Mouse (Mus musculus): ENCODE measurements at regions not wholly inside any gene's neighbourhood (a gene's known extent, or its start where the extent isn't known, plus 50 kb on each side); places are given as distances from the start of the nearest gene placed in this dataset.
A peak's percentile ranks its signal among the peaks of the same experiment; 100 is the strongest.
"Not testable (repeated sequence)": the region's sequence is repeated elsewhere in the genome, so short reads cannot be mapped to it uniquely, and the experiment has no call there.

DNA sequence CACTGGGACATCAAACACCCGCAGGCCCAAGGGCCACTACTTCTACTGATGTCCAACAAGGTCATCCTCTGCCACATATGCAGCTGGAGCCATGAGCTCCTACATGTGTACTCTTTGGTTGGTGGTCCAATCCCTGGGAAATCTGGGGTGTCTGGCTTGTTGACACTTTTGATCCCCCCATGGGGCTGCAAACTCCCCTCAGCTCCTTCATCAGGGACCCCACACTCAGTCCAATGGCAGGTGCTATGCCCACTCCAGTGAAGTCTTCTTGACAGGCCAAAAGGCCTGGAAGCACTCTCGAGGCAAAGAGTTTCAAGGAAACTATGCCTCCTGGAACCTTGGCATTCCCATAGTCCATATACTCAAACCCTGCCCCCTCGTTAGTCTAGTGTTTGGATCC, 570.8 kb upstream of the Smc2 start:
- no peak for DNase-seq (ENCODE audit: extremely low spot score in 1 of 2, low spot score in 2 of 2)
- intact Hi-C loops (cut with DNase I), result no loop called here

DNA sequence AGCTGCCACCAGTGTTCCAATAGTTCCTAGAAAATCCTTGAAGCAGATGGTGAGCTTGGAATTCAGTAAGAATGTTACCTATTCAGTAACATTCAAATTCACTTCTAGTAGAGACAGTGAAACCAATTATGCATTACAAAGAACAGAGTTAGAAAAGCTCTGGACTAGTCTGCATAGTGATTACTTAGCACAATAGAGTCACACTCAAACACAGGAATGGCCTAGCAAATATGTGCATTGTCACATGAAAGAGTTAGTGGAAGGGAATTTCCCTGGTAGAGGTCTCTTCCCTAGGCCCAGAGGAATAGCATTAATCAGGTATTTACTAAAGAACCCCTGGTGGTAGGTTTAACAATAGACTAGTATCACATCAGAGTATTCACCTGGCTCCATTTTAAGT, 570.3 kb upstream of the Smc2 start:
- DNase-seq (ENCODE audit: extremely low spot score in 1 of 2, low spot score in 2 of 2); intact Hi-C loops (cut with DNase I): not testable (repeated sequence)

DNA sequence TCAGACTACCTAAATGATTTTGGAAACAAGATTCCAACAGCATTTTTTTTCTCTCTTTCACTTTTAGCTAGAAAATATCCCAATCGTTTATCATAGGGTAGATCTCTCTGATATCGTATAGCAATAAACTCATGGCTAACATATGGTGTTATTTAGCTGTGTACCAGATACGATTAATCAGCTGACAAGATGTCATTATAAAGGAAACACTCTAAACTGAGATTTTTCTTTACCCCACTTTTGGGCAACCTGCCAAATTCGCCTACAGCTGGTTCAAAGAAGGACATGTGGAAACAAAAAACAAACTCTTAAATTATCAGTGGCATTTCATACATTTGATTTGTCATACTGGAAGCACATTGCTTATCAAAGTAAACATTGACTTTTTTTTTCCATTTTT, 553.6 kb upstream of the Smc2 start:
- DNase-seq (ENCODE audit: extremely low spot score in 1 of 2, low spot score in 2 of 2), result peak in 1 of 2 experiments; percentile 28
- intact Hi-C loops (cut with DNase I), result no loop called here

DNA sequence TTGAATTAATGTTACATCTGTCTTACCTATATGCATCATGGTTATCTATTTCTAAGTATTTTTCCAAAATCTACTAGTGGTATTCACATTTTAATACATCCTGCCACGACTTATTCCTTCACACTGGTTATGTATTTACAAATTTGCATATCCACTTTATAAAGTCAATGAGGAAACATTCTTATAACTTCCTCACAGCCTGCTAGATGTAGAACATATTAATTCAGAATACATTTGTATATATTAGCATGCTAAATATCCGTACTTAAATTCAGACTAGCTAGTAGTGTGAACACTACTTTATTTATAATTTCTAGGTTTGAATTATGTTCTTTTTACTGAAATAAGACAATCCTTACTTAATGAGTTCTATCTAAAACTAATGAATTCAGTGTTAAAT, 549.8 kb upstream of the Smc2 start:
- DNase-seq (ENCODE audit: extremely low spot score in 1 of 2, low spot score in 2 of 2), result no peak
- intact Hi-C loops (cut with DNase I), result no loop called here

DNA sequence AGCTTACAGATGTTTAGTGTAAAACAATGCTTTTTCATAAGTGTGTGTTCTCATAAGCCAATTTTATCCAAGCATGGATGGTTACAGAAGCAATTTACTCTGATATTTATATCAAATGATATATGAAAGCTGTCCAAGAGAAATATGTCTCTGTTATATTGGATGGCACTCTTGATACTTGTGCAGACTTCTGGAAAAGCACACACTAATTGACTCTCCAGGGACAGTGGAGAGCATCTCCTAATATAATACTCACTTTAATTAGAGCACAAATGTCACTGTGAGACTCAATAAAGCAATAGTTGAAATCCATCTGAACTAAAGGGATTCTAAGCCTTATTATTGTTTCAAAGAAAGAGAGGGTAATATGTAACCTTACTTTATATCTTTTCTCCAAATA, 510.8 kb upstream of the Smc2 start:
- intact Hi-C loops (cut with DNase I), result no loop called here
- no peak for DNase-seq (ENCODE audit: extremely low spot score in 1 of 2, low spot score in 2 of 2)

DNA sequence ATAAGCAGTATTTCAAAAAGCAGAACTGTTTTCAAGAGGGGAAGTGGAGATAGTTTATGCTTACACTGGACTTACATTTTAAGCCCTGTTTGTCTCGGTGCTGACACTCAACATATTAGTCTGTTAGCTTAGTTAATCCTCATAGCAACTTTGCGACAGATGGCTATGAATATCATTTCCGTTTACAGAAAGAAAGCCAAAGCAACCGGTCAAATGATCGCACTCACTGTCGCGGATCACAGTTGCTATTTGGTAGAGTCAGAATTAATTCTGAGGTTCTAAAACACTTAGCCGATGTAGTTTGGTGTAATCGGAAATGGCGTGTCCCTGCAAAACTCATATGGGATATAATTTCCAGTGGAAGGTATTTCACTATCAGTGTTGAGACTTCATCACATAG, 469.3 kb upstream of the Smc2 start:
- DNase-seq (ENCODE audit: extremely low spot score in 1 of 2, low spot score in 2 of 2), result no peak
- intact Hi-C loops (cut with DNase I), result no loop called here

DNA sequence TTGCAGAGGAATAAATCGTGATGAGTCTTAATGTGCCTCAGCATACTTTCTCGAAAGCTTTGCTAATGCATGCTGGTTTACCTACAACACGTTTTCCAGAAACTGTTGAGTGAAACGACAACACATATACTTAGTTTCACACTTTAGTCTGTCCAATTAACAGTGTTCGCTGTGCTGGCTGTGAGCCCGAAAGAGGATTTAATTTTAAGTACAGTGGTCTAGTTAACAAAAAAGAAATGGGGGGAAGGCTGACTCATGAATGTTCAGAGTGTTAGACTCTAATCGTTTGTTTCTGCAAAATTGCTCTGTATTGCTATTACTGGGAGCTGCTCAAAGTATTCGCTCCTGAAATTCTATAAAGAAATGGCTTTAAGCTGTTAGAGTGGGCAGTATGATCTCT, 460.1 kb upstream of the Smc2 start:
- DNase-seq (ENCODE audit: extremely low spot score in 1 of 2, low spot score in 2 of 2), result peak; percentile 18 to 28
- intact Hi-C loops (cut with DNase I), result no loop called here

DNA sequence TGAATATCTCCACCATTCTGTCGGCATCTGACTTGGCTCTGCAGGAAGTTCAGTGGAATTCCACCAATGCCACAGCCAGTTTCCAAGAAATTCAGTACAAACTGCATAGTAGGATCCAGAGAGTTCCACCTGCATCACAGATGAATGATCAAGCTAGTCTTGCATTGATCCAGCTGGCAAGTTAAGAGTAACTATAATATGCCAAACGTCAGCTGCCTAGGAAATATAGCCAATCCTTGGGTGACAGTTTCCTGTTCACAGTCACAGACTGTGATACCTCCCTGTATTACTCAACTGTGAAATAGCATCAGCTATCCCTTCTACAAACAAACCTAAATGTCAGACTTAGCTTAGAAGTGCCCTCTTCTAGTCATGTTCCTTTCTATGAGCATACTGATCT, 446.6 kb upstream of the Smc2 start:
- DNase-seq (ENCODE audit: extremely low spot score in 1 of 2, low spot score in 2 of 2), result no peak
- intact Hi-C loops (cut with DNase I), result no loop called here

DNA sequence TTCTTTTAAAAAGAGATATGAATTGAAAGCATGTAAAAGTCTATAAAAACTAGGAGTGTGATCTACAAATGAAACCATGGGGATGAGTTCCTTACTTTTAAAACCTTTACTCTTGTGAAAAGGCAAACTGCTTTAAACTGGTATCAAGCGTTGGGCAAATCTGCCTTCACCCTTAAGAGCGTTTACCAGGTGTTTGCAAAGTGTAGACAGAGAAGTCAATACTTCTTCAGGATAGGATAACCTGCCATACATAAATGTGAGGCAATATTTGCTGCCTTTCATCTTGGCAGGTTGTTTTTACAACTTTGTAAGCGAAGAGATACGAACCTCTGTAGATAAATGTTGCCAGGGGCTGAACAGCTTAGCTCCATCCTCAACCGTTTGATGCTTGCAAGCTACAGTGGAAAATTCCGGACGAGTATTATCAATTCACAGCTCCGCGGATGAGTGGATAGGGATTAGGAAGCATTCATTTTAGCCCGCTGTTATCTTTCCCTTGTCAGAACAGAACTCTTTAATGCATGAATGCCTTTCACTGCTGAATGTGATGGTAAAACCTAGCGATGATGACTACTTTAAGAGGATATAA, 402.2 kb upstream of the Smc2 start:
- DNase-seq (ENCODE audit: extremely low spot score in 1 of 2, low spot score in 2 of 2), result no peak
- intact Hi-C loops (cut with DNase I), result no loop called here

DNA sequence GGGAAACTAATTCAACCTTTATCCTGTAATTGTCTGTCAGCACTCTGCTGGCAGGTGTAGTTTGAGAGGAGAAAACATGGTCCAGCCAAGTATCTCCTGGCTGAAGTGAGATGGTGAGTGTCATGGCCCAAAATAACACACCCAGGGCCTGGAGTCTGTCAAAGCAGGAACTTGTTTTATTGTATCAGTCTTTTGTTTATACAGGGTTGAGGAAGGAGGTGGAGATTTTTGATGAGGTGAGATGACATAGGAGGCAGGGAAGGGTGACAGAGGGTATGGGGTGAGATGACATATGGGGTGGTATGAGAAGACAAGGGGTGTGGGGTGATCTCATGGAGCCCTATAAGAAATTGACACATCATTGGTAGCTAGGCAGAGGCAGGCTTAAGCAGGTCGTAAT, 395.6 kb upstream of the Smc2 start:
- intact Hi-C loops (cut with DNase I), result no loop called here
- DNase-seq (ENCODE audit: extremely low spot score in 1 of 2, low spot score in 2 of 2), result no peak

DNA sequence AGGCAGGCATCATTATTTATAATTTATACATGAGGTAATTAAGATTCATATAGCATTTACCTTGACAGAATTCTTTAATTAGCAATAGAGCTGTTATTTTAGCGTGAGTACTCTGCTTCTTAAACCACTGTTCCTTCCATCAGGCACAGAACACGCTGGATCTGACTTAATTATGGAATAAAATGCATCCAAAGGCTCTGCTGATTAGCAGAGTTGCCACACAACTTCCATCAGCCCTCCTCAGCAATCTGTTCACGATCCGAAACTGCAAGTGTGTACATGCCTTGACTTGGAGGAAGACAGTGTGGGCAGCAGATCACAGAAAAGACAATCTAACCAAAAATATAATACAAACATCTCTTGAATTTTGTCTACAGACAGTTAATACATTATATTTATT, 388.1 kb upstream of the Smc2 start:
- intact Hi-C loops (cut with DNase I), result no loop called here
- no peak for DNase-seq (ENCODE audit: extremely low spot score in 1 of 2, low spot score in 2 of 2)

DNA sequence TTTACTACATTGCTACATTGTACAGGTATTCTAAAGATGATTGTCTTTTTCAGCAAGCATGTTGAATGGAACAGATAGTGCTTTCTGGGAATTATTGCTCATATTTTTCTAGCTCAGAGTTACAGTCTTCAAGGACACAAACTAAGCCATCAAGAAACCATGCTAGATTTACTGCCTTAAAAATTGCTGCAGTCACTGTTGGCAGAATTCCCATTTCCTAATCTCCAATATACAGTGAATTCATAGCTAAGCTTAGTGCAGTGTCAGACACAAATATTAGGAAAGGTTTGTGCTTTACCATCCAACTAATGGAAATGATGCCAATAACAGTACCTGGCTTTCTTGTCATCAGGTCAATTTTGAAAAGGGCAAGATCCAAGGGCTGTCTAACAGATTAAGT, 383.0 kb upstream of the Smc2 start:
- intact Hi-C loops (cut with DNase I), result no loop called here
- no peak for DNase-seq (ENCODE audit: extremely low spot score in 1 of 2, low spot score in 2 of 2)

DNA sequence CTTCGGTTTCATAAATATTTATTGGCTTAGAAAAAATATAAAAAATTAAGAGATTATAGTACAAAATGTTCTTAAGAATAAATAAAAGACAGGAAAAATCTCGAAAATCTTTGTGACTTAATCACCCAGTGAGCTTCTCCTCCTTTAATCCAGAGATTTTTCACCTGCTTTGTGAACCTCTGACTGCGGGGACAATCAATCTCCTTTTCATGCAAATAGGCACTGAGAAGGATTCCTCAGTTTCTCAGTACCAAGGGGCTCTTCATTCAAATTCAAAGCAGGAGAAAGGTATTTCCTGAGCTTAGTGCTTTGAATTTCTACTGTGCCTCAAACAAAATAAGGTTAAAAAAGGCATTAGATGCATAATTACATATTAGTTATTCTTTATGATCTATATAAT, 379.0 kb upstream of the Smc2 start:
- no peak for DNase-seq (ENCODE audit: extremely low spot score in 1 of 2, low spot score in 2 of 2)
- intact Hi-C loops (cut with DNase I), result no loop called here

DNA sequence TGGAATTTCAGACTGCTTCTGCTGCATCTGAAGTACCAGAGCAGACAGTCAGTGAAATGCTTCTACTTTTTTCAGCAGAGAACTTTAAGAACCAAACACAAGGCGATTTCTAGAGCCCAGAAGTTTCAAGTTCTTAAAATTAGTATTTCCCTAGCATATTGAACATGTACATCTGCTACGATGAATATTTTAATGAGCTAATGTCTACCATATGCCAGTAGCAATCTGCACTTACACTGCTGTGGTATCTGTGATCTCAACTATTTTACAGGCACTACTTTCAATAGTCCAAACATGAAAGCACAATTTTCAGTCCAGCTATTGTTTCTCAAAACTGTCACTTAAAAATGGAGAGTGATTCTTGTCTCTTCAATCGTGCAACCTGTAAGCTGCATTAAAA, 339.9 kb upstream of the Smc2 start:
- intact Hi-C loops (cut with DNase I), result no loop called here
- DNase-seq (ENCODE audit: extremely low spot score in 1 of 2, low spot score in 2 of 2), result no peak

DNA sequence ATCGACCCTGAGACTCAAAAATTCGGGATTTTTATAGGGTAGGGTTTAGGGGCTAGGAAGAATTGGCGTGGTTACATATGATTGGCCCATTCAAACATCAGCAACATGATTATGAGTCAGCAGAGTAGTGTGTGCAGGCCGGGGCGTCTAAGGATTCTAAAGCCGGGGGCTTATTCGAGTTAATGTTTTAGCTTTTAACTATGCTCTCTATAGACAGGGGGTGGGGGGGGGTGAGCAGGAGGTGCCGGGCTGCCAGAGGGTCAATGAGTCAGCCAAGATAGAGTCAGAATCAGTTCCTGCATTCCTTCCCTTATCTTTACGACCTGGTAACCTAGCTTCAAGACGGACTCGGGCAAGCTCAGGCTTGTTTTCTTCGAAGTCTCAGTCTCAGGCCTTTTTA, 333.2 kb upstream of the Smc2 start:
- intact Hi-C loops (cut with DNase I), result no loop called here
- no peak for DNase-seq (ENCODE audit: extremely low spot score in 1 of 2, low spot score in 2 of 2)

DNA sequence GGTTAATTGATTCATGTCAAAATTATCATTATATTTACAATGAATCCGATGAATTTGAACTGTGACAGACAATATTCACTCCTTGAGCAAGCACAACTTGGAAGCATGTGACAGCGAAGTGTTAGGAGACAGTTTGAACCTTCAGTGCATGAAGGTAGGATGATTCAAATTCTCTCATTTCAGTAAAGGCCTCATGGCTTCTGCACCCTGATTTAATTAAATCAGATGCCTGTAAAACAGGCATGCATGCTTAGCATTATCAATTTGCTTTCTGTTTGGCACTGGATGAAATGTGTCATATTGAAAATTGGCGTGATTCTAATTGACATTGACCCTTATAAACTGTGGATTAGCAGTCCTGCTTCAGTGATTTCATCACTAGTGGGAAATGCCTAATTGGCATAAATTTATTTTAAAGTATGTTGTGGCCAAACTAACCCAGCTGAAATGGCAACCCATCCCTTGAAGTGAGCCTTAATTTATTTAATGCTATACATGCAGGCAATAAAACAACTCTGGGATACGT, 321.2 kb upstream of the Smc2 start:
- intact Hi-C loops (cut with DNase I), result no loop called here
- DNase-seq (ENCODE audit: extremely low spot score in 1 of 2, low spot score in 2 of 2), result no peak

DNA sequence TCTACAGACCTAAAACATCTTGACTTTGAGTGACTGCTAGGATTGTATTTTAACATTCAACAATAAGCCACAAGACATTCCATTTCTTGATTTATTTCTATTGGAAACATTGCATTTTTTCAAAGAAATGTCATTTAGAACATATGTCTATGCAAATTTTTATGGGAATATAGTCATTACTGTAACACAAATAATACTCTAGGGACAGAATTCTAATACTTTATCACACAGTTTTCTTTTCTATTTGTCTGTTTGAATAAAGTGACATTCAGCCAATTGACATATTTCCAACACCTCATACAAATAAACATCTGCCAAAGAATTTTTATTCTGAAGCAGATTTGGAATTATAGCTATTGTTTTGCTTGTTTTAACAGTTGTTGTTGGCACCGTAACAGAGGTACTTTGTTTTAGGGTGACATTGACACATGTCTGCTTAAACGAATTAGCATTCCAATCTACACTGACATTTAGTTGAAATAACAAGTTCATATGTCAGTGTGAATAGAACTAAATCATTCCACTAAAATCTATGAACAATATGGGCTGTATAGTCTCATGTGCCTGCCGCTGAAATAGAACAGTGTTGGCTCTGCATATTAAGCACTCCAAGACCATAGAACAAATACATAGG, 320.5 kb upstream of the Smc2 start:
- intact Hi-C loops (cut with DNase I), result no loop called here
- no peak for DNase-seq (ENCODE audit: extremely low spot score in 1 of 2, low spot score in 2 of 2)

DNA sequence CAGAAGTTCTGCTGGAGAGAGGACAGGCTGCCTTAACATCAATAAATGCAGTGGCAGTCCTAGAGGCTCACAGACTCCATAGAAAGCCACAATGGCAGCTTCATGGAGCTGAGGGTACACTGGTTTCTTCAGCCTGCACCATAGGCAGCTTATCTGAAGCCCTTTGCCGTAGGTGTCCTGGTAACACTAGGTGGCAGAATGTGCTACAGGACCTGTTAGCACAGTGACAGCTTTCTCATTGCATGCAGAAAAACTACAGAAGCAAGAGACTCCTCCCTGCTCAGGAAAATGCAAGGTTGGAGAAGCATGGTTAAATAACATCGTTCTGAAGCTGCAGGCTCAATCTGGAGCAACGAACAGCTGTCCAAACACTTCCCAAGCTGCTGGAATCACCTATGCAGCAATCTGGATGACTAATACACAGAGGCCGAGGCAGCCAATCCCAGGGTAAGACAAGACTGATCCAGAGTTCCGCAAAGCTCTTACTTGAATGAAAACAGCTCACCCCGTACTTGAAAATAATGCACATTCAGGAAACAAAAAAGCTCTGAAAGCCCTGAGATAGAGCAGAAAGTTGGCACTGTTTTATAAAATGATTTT, 286.4 kb upstream of the Smc2 start:
- DNase-seq (ENCODE audit: extremely low spot score in 1 of 2, low spot score in 2 of 2), result peak in 1 of 2 experiments; percentile 7
- intact Hi-C loops (cut with DNase I), result loop anchor here (5.0 kb wide), 1 partner anchor 150 kb away; no protein-coding TSS in a partner anchor

DNA sequence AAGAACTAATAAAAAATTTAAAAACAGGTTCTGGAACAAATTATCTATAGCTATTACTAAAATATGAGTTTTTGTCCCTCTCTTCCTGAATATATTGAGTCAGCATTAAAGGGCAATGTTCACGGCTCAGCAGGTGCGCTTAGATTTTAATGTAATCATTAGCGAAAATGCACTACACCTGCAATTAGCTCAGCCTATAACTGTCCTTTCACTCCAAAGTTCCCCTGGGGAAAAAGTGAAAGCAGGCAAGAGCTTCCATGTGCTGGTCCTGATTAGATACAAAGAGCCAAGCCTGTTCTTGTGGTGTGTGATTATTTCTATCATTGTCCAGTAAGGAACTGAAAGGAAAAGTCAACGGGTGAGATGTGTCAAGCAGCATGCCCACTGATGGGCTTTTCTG, 262.8 kb upstream of the Smc2 start:
- intact Hi-C loops (cut with DNase I), result no loop called here

DNA sequence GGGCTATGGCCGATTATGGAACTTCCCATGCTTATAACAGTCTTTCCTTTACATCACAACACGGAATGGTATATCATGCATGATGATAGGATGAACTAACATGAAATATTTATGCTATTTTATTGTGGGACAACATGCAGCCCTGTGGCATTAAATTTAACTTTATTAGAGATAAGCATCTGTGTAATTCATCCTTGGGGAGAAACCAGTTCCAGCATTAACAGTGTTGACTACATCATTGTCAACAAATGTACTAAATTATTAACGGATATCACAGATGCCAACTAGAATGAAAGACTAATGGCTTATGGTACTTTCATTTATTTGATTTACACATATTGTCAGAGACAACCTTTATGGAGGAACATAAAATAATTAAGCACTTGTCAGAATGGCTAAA, 241.3 kb upstream of the Smc2 start:
- no peak for DNase-seq (ENCODE audit: extremely low spot score in 1 of 2, low spot score in 2 of 2)
- intact Hi-C loops (cut with DNase I), result no loop called here

More for the DNA sequence above, 262.8 kb upstream of the Smc2 start:
- DNase-seq (ENCODE audit: extremely low spot score in 1 of 2, low spot score in 2 of 2), result no peak

DNA sequence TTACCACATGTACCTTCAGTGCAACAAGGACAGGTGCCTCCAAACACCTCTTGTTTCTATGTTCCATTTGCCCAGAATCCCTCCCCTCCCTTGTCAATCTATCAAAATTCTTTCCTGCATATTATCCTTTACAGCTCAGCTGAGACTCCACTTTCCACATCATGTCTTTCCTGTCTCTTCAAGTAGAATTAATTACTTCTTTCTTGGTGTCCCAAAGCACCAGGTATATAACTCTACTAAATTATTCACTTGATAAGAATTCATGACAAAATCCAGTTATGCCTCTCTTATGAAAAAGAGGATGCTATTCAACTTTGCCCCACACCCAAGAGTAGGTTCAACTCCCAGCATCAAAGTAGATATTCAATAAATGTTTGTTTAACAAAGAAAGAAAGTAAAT, 228.4 kb upstream of the Smc2 start:
- no peak for DNase-seq (ENCODE audit: extremely low spot score in 1 of 2, low spot score in 2 of 2)
- intact Hi-C loops (cut with DNase I), result no loop called here
